Mouse (Mus musculus) common myeloid progenitor, adult 5-6 weeks (primary cell): ENCODE measurements around the gene Zfp777. TPM values are rescaled to one million over a fixed set of nuclear protein-coding genes. Genes with fewer than 3 reads are reported as not detected.

ENCODE experiments used
- ATAC-seq: replicated peaks from 2 replicates; pipeline ENCODE4 v1.8.0; 2016; ENCODE audit warnings: low read depth, mild to moderate bottlenecking, moderate TSS enrichment, inconsistent platforms; ENCODE audit not compliant: poor library complexity, severe bottlenecking
- total RNA-seq: library from RNA; stranded (forward); fragments of 200-1000, 187-1606 nt; gene quantifications from 2 replicates; pipeline ENCODE4 v1.2.3, GENCODE M21; 2017

Gene Zfp777
- 26.1 and 30.6 TPM in 2 replicates for total RNA-seq

DNA sequence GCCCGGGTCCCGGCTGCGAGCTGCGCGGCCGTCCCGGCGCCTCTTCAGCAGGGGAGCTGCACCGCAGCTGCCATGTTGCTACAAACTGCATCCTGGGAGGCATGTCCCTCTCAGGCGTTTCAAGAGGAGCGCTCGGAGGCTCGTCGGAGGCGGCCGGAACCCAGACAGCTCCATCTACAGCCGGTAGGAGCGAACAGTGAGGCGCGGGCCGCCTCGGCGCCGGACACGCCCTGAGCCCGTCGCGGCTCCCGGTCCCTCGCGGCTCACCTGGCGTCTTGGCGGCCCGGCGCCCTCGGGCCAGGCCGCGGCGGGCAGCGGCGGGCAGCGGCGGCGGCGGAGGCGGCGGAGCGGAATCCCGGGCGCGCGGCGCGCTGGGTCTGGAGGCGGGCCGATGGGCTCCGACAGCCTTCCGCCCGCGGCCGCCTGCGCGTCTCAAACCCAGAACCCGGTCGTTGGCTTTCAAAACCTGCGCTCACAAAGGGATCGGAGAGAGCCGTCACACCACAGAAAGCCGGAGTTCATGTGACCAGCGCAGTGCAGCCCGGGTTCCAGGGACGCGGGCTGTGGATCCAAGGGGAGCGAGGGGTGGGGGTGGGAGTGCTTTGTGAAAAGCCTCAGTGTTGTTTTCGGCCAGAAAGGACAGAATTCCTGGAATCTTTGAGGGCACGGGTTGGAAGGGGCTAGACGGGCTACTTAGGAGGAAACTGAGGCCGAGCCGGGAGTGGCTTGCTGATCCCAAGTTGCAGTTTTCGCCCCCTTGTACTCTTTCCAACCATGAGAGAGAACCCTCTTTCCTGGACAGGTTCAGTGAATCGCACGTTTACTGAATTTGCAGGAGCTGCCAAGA, at the start of gene Zfp777:
Gene Zfp777, minus strand, starts transcription at position 486 of the 847 bp plus-strand sequence.
- ATAC-seq: peak; percentile 86

DNA sequence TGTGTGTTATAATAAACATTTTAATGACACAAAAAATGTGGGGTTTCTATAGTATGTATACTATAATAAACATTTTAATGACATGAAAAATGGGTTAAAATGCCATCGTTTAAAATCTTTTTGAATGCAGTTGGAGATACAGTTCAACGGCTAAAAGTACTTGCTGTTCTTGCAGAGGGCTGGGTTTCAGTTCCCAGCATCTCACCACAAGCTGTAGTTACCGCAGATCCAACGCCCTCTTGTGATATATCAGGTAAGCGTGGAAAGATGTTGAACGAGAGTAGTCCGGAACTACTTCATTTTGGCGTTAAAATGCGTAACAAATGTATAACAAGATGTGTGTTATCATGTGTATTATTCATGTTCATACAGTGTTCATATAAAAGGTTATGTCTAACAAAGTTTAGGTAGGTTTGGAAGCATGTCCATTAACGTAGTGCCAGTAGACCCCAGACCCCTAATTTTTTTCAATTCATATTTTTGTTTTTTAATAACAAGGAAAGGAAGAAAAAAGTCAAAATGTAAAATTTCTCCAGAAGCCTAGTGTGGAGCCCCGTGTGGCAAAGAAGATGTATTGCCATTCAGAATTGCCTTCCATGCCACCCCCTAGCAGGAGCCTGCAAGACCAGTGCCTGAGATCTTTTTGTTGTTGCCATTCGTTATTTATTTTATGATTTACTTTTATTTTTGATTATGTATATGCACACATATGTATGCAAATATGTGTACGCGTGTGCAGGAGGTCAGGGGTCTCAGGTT, 38.4 kb upstream of the Zfp777 start:
- ATAC-seq: peak; percentile 13; the same call in 1 of the 2 replicates

DNA sequence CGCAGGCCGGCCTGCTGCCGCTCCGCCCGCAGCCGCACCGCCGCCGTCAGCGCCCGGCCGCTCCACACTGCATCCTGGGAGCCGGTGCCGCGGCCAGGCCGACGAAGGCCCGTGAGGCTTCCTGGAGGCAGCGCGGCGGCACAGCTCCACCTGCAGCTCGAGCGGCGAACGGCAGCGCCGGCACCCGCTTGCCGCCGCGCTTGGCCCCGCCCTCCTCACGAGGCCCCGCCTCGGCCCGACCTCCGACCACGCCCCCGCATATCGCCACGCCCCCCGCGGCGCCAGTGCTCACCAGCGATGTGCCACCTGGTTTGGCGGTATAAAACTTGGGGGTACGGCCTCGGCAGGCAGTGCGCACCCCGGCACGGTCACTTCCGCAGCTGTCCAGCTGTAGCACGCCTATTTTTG, 37.8 kb upstream of the Zfp777 start, which contains the start of gene Zfp746:
Gene Zfp746, minus strand, starts transcription at position 123 of the 408 bp plus-strand sequence.
- peak; percentile 71 for ATAC-seq

DNA sequence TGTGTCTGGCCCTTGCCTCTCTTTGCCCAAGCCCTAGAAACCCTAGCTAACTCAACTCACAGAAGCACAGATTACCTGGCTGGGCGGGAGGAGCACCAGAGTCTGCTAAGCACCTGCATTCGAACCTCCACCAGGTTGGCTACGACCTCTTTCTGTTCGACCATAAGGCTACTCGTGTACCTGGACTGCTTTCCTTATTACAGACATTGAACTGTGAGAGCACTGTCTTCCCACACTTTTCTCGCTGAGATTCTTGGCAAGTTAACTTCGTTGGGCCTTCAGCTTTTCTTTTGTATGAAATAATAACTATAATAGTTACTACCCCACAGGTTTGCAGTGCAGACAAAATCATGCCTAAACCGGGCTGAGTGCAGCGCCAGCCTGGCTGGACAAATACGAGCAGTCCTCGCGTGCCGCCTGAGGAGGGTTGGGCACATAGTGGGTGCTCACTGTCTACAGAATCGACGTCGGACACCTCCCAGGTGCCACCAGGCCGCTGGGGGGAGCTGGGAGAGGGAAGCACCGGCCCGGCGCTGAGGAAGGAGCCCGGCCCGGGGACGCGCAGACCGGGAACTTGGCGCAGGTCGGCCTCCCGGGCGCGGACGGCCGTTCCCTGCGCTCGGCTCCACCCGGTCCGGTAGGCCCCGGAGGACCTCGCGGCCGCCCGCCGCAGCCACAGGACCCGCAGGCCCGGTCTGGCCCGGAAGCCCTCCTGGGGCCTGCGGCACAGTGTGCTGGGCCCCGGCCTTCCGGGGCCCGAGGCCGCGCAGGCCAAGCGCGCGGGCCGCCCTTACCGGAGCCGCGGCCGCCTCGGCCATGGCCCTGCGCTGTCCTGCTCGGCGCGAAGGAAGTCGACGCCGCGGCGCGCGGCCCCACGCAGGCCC, 37.1 kb upstream of the Zfp777 start:
- ATAC-seq: peak; percentile 40

DNA sequence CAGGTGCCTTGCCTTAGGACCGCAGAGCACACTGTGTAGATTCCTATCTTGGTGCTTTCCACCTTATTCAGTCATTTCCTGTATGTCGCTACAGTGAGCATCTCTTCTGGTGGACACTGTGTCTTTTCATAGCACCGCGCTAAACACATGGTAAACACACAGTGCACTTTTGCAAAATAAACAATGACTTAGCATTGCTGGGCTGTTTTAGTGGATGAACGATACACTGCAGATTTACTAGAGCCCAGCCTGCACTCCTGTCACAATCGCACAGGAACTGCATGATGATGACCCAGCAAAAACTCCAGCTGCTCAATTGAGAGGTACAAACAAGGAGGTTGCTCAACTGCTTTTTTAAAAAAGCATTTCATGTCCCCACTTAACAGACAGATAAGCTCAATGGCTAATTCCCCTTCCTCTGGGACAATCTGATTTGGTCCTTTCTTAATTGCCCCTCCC, 35.1 kb upstream of the Zfp777 start:
- ATAC-seq: peak; percentile 57

DNA sequence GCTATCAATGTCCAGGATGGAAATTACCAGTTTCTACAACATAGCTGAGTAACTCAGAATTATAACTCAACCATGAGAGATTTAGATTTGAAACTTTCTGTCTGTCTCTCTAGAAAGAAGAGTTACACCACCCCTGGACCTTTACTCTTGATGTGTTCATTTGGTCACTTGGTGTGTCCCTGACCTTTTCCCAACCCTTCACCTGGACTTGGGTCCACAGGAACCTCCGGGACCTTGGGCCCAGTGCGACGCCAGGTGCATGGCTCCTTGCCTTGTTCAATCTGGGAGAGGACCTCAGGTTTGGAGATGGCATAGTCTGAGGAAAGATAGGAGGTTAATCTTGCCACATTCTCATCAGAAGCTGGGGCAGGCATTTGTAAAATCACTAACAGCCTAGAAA, 33.2 kb upstream of the Zfp777 start:
- ATAC-seq: no peak

DNA sequence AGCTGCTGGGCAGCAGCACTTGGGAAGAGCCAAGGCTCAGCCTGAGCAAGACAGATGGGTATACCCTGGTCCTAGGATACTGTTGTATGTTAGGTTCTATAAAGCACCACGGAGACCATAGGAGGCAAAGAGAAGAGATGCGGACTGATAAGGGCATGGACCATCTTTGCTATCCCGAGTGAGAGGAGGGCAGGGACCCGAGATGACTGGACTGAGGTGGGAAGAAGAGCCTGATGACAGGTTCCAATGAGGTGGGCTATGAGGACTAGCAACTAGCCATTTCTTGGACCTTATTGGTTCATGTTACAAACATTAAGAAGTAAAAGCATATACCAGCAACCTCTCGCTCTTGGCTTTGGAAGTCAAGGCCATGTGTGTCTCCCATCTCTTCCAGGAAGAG, 32.3 kb upstream of the Zfp777 start:
- ATAC-seq: no peak

DNA sequence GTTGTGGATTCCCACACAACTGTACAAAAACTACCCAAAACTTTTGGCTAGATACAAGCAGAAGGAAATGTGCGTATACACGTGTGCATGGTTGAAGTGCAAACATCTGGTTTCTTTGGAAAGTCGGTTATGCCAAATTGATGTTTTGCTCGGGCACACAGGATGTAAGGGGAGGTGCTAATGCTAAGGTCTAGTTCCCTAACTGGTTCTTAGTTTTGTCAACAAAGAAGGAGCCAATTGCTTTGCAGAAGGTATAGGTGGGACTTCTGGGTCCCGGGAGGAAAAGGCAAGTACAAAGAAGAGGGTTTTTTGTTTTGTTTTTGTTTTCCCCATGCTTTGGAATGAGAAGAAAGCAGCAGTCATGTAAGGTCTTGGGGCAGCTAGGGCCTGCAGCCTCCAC, 24.6 kb upstream of the Zfp777 start:
- ATAC-seq: peak; percentile 100

DNA sequence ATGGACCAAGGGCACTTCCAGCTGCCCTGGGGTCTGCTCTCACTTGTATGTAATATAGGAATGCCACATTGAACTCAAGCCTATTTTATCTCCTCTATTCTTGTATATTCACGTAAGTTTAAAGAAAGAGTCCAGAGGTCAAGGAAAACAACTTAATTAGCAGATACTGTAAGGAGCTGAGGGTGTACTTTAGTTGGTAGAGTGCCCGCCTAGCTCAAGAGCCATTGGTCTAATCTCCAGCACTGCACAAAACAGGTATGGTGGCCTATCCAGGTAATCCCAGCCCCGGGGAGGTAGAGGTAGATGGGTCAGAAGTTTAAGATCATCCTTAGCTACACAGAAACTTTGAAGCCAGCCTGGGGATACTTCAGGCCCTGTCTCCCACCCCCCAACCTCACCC, 18.8 kb upstream of the Zfp777 start:
- ATAC-seq: no peak

DNA sequence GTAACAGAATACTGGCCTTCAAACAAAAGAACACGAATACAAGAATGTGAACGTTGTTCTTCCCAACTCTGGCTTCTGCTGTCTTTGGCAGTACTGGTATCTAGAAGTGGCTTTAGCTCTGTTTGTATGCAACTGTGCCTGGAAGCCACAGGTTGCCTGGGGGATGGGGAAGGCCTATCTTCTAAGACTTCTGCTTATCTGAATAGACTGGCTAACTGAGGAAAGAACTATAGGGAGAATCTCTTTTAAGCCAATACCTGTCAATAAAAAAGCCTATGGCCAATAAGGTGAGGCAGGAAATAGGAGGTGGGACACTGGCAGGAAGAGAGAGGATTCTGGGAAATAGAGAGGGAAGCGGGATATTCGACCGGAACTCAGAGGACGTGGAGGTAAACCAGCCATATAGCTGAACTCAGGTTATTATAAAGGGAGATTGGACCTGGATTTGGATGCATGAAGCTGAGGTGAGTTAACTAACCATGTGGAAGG, 16.9 kb upstream of the Zfp777 start:
- ATAC-seq: no peak

DNA sequence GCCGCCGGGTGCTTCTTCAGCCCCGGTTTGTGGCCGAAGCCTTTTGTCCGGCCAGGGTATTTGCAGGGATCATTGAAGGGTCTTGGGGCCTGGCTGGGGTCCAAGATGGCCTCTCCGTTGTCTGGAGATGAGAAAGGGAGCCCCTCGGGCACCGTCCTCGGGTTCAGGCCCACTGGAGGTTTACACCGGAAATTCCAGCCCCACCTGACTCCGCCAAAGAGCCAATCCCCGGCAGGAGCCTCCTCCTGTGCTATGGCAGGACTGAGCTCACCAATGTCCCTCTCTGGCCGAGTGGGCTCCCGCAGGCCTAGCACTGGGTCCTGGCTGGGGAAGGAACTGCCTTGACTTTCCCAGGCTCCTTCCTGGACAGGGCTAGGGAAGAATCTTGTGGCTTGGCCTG, 15.7 kb upstream of the Zfp777 start:
- ATAC-seq: no peak

DNA sequence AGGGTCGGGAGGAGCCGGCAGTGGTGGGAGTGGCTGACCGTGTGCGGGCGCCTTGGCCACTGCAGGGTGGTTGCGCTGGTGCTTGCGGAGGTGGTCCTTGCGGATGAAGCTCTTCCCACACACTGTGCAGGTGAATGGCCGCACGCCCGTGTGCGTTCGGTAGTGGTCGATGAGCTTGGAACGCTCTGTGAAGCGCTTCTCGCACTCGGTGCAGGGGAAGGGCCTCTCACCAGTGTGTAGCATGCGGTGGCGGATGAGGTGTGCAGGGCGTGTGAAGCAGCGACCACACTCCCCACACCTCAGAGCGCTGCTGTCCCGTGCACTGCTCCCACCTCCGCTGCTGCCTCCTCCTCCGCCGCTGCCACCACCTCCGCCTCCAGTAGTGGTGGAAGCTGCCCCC, 15.2 kb upstream of the Zfp777 start:
- no peak for ATAC-seq

DNA sequence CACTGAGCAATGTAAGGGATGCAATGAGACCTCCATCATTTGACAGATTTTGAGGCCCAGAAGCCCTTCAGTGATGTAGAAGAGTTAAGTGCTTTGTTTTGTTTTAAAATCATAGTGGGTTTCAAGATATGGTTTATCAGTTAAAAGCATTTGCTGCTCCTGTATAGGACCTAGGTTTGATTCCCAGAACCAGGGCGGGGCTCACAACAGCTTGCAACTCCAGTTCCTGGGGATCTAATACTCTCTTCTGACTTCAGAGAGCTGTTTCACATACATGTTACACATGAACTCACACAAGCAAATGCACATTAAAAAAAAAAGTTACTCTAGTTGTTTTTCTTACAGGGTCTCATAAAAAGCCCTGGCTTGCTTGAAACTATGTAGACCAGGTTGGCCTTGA, 12.2 kb upstream of the Zfp777 start:
- ATAC-seq: no peak

DNA sequence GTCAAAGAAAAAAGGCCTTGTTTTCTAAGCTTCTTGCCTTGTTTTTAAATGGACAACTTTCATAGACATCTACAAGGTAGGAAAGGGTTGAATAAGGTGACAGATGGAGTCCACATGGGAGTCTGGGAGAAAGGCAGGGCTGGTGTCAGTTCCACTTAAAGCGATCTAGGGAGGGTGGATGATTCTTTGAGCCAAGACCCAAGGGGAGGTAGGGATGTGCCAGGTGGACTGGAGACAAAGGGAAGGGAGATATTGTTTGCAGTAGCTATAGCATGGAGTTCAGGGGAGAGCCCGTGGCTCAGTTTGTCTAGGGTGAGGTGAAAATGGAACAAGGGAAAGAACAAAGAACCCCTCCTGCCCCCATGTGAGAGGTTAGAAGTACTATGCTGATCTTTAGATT, 11.7 kb upstream of the Zfp777 start:
- no peak for ATAC-seq

DNA sequence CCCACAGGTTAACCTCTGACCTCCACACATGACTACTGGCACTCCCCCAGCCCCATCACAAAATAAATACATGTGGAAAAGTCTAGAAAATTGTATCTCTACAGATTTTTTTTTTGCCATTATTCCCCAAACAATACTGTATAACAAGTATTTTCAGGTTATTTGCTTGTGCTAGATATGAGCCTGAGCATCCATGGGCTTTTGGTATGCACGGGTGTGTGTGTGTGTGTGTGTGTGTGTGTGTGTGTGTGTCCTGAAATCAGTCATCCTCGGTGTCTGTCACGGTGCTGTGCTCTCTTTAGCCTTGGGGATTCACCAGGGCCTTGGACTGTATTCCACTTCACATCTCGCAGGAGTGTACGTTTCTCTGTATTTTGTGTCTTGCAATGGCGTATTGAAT, 3.4 kb upstream of the Zfp777 start:
- no peak for ATAC-seq

DNA sequence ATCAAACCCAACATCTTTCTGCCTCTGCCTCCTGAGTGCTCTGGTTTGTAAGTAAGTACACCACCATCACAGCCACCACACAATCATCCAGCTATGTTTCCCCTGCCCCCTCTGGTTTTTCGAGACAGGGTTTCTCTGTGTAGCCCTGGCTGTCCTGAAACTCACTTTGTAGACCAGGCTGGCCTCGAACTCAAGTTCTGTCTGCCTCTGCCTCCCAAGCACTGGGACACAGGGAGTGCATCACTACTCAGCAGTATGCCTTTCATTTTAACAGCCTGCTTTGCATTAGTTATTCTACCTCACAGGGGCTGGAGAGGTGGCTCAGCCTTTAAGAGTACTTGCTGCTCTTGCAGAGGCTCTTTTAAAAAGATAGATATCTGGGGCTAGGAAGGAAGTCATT, 3.0 kb upstream of the Zfp777 start:
- no peak for ATAC-seq

DNA sequence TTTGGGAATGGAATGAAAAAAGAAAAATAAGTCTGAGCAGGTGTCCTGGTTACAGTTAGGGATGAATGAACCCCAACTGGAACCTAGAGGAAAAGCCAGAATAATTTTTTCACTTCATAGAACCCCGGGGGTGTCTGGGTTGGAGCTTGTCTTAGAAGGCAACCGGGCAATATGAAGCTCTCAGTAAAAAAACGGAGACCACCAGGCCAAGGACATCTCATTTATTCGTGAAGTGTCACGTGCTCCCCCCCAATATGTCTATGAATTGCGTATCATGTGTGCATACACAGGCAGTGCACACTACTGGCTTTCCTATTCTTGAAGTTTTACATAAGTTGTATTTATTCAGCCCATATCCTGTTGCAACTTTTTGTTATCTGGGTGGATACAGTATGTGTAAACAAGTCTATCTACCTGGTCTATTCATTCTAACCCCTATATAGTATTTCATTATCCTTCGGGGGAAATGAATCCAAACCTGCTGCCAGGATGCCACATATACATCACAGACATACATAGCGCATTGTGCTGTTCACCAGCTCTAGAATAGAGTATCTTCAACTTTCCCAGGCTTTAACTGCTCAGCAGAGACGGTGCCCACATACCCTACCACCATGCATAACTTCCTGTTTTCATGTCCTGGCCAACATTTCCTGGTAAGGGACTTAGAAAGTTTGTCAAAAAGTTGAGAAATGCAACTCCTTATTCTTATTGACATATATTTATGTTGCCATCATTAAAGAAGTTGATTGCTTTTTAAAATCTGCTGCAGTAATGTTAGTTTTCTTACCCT, 758 bp upstream of the Zfp777 start:
- ATAC-seq: peak; percentile 51

DNA sequence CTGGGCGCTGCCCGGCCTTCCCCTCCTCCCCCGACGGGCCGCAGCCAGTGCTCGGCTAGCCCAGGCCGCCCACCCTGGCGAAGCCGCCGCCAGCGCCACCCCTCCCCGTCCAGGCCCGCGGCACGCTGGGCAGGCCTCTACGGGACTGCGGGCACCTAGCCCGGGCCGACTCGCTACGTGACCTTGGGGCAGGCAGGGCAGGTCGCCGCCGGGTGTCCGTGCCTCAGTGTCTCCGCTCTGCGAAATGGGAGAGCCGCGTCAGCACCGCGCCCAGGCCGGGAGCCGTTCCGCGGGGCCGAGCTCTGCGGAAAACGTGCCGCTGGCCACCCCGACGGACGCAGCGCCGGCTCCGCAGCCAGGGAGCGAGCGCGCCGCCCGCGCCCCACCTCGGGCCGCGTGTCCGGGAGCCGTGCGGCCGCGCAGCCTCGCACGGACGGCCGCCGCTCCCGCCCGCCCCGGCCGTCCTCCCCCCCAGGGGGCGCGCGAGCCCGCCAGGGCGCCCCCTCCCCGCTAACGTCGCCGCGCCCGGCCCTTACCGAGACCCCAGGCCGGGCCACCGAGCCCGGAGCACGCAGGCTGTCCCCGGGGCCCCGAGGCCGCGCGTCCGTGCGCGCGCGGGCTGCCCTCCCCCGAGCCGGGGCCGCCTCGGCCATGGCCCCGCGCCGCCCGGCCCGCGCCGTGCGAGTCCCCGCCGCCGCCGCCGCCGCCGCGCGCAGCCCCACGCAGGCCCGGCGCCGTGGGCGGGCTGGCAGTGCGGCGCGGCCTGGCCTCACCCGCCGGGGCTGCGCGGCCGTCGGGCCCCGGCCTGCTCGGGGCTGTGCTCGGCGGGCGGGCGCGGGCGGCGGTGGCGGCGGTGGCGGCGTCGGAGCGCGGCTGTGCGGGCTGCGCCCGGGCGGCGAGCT, 1.0 kb downstream of the Zfp777 start:
- peak; percentile 13; the same call in 1 of the 2 replicates for ATAC-seq
